Mouse (Mus musculus) forebrain, postnatal 0 days (tissue): ENCODE measurements around the gene Ube2k. TPM values are rescaled to one million over a fixed set of nuclear protein-coding genes. Genes with fewer than 3 reads are reported as not detected.

Experiments used
- ATAC-seq: fragments of 200-750 bp; cut with Nextera tagmentation; 2 replicates; pipeline ENCODE4 v1.8.0; 2017; ENCODE audit warnings: mild to moderate bottlenecking, moderate library complexity
- DNase-seq: peaks from one replicate; pipeline ENCODE4 v3.0.0-alpha.2; 2015
- H3K27ac ChIP-seq: fragments of 300-500 bp; sonication (generic); 2 replicates; pipeline ENCODE4 v1.5.1; 2014; ENCODE audit warnings: low read depth, mild to moderate bottlenecking, antibody characterized with exemption, low read length, moderate library complexity, mixed read lengths
- H3K27me3 ChIP-seq: fragments of 300-500 bp; sonication (generic); 2 replicates; pipeline ENCODE4 v1.6.1; 2014; ENCODE audit warnings: mild to moderate bottlenecking, low read length, mixed read lengths; ENCODE audit not compliant: insufficient read depth
- H3K36me3 ChIP-seq: fragments of 300-500 bp; sonication (generic); 2 replicates; pipeline ENCODE4 v1.6.1; 2014; ENCODE audit warnings: mild to moderate bottlenecking, moderate library complexity; ENCODE audit not compliant: insufficient read depth
- H3K4me1 ChIP-seq: fragments of 300-500 bp; sonication (generic); 2 replicates; pipeline ENCODE4 v1.6.1; 2014; ENCODE audit warnings: antibody characterized with exemption; ENCODE audit not compliant: insufficient read depth
- H3K4me2 ChIP-seq: fragments of 300-500 bp; sonication (generic); 2 replicates; pipeline ENCODE4 v1.6.1; 2014; ENCODE audit warnings: low read depth, mild to moderate bottlenecking, moderate library complexity
- H3K4me3 ChIP-seq: fragments of 300-500 bp; sonication (generic); 2 replicates; pipeline ENCODE4 v1.5.1; 2014; ENCODE audit warnings: low read depth, low read length, mixed read lengths
- H3K9ac ChIP-seq: fragments of 300-500 bp; sonication (generic); 2 replicates; pipeline ENCODE4 v1.6.1; 2014; ENCODE audit warnings: mild to moderate bottlenecking
- H3K9me3 ChIP-seq: fragments of 300-500 bp; sonication (generic); 2 replicates; pipeline ENCODE4 v1.6.1; 2016; ENCODE audit warnings: low read length
- CTCF ChIP-seq: sonication (generic); IDR thresholded peaks from 2 replicates; pipeline ENCODE4 v1.5.1; 2016; ENCODE audit warnings: antibody characterized with exemption, control low read depth, low read depth
- WGBS: fragments of 180-500 bp; shearing (Covaris S2); extraction: QIAGEN DNeasy Blood & Tissue Kit; methylation state at CpG from one replicate; pipeline ENCODE4 v1.1.7; 2014; 5-methylcytosine and 5-hydroxymethylcytosine counted together
- polyA plus RNA-seq: library from polyadenylated mRNA; unstranded; fragments of >200 nt; fragmentation: Nextera tagmentation; extraction: Ambion mirVana; gene quantifications from 2 replicates; pipeline ENCODE4 v1.2.1, GENCODE M21; 2015
- total RNA-seq: library from RNA; depleted of rRNA; stranded (reverse); fragments of >200 nt; gene quantifications from 2 replicates; pipeline ENCODE4 v1.2.3, GENCODE M21; 2014

The Ube2k gene
- total and polyA plus RNA-seq, 2 experiments from 2014 or later, result 55.8 to 207 TPM

DNA sequence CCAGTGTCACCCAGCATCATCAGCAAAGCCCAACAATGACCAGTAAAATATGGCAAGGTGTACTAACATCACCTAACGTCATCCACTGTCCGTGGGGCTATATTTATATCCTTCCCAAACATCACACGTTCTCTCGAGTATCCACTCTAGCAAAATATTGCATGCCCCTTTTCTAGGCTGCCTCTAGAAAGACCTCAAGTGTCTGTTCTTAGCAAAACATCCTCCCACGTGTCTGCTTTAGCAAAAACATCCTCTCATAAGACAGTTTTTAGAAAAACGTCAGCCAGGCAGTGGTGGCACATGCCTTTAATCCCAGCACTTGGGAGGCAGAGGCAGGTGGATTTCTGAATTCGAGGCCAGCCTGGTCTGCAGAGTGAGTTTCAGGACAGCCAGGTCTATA lies 36.8 kb upstream of the Ube2k start:
- Histone ChIP-seq H3K9me3 (no peaks in the 10 kb centered on the region), H3K4me1 (no peaks in the 10 kb centered on the region), H3K27ac (no peak overlapping the region), H3K9ac (no peak overlapping the region), H3K4me3 (no peak overlapping the region), H3K36me3 (no peaks in the 10 kb centered on the region), H3K27me3 (no peaks in the 10 kb centered on the region), H3K4me2 (no peak overlapping the region)
- TF ChIP-seq CTCF, result no peak
- DNase-seq, result no peak
- ATAC-seq, result no peak
- 85% methylated on average over 7 of the region's 7 CpGs for WGBS

DNA sequence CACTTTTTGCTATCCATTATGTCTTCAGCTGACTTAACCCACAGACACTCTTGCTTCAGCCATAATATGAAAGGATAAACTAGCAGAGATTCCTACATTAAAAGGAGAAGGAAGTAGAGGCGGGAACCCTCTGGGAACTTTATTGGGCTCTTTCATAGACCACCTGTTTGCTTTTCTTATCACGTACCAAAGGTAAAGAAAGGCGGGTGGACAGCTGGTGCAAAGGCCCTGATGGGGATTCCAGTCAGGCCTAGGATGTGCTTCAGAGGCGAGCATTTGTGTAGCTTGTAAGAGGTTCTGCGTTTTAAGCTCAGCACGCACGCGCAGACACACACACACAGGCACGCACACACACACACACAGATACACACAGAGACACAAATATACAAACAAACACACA lies 35.6 kb upstream of the Ube2k start:
- ATAC-seq, result no peak
- H3K4me1 ChIP-seq, result no peaks in the 10 kb centered on the region
- WGBS, result 95% methylated on average over 9 of the region's 9 CpGs
- H3K9me3 ChIP-seq, result no peaks in the 10 kb centered on the region
- no peak overlapping the region for H3K9ac ChIP-seq
- no peak for TF ChIP-seq CTCF
- H3K4me3 ChIP-seq, result no peak overlapping the region
- H3K36me3 ChIP-seq, result no peaks in the 10 kb centered on the region
- no peak overlapping the region for H3K4me2 ChIP-seq
- DNase-seq, result no peak
- no peaks in the 10 kb centered on the region for H3K27me3 ChIP-seq
- no peak overlapping the region for H3K27ac ChIP-seq

DNA sequence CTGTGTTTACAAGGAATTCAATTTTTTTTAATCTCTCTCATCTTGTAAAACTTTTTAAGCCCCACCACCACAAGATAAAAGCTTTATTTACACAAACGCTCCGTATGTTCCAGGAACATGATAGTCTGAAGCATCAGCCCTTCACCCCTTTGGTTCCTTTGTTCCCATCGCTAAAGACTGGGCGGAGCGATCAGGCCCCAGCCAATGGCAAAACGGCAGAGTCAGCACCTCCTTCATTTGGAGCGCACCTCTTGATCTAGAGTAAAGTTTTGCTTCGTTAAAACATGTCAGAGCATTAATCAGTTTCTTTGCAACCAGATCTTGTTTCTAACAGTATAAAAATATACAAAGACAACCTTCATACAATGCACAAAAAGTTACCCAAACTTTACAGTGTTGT lies 31.2 kb upstream of the Ube2k start:
- Histone ChIP-seq H3K9ac (no peak overlapping the region), H3K36me3 (no peaks in the 10 kb centered on the region), H3K9me3 (no peaks in the 10 kb centered on the region), H3K4me3 (no peak overlapping the region), H3K4me1 (no peaks in the 10 kb centered on the region), H3K4me2 (0 out of 2 replicates have a peak overlapping the region, but pooled peaks have one; percentile 8), H3K27me3 (no peaks in the 10 kb centered on the region), H3K27ac (no peak overlapping the region)
- ATAC-seq (no peak), DNase-seq (no peak)
- no peak for TF ChIP-seq CTCF
- 8% methylated on average over 8 of the region's 8 CpGs for WGBS

DNA sequence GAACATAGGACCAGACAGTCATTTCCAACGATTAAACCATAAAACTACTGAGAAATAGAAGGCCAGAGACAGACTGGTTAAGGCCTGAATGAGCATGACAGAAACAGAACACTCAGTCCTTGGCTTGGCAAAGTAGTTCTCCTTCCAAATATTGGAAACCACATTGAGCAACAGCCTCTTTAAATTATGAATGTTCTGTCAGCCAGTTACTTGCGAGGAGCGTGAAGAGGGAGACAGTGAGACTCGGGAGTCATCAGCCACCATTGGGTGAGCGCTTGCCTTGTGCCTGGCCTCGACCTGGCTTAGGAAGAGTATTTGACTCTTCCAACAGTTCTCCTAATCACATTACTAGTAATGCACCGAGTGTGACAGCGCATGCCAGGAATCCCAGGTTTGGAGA lies 28.6 kb upstream of the Ube2k start:
- H3K4me3 ChIP-seq, result no peak overlapping the region
- DNase-seq (no peak), ATAC-seq (no peak)
- H3K27ac ChIP-seq, result no peak overlapping the region
- H3K4me2 ChIP-seq, result no peak overlapping the region
- WGBS, result 84% methylated on average over 8 of the region's 8 CpGs
- H3K36me3 ChIP-seq, result no peaks in the 10 kb centered on the region
- H3K4me1 ChIP-seq, result no peaks in the 10 kb centered on the region
- H3K9me3 ChIP-seq, result no peaks in the 10 kb centered on the region
- H3K9ac ChIP-seq, result no peak overlapping the region
- H3K27me3 ChIP-seq, result no peaks in the 10 kb centered on the region
- TF ChIP-seq CTCF, result no peak

DNA sequence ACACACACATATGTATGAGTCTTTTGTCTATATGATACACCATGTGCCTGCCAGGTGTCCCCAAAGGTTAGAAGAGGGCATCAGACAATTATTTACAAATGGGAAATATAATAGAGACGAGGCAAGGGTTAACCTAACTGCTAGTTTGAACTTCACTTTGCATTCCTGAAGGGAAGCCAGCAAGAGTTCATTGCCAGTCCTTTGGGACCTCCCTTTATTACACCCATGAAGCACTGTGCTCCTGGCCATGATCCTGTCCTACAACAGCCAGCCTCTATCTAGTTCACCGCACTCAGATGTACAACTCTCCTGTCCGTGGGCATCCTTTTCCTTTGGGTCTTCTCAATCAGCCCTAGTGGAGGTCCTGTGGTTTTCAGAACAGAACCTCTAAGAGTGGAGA lies 23.5 kb upstream of the Ube2k start:
- Histone ChIP-seq H3K9me3 (no peaks in the 10 kb centered on the region), H3K27ac (no peak overlapping the region), H3K4me1 (no peaks in the 10 kb centered on the region), H3K4me3 (no peak overlapping the region), H3K9ac (no peak overlapping the region), H3K4me2 (no peak overlapping the region), H3K27me3 (no peaks in the 10 kb centered on the region), H3K36me3 (no peaks in the 10 kb centered on the region)
- TF ChIP-seq CTCF, result no peak
- no peak for DNase-seq
- ATAC-seq, result no peak
- 90% methylated on average over 3 of the region's 3 CpGs for WGBS

DNA sequence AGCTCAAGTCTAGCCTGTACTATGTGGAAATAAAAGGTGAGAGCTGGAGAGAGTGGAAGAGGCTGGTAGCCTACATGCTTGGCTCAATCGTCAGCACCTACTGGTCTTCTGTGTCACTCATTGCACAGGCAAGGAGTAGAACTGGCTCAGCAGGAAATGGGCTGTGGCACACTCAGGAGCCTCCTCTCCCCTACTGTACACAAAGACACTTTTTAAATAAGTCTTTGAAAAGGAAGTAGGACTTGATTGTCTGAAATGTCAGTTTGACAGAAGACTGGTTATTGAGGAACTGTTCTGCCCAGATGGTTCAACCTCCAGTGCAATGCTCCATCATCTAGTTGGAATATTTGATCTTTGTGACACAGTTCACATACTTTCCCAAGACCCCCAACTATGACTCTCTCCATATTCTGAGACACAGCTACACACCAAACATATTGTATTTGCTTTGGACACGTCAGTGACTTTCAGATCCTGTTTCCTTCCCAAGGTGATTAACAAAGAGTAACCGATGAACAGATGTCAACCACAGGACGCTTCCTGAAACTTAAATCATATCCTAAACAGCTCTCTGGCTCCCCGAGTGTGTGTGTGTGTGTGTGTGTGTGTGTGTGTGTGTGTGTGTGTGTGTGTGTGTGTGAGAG lies 22.3 kb upstream of the Ube2k start:
- ATAC-seq (no peak), DNase-seq (no peak)
- Histone ChIP-seq H3K9me3 (no peaks in the 10 kb centered on the region), H3K4me1 (no peaks in the 10 kb centered on the region), H3K4me3 (no peak overlapping the region), H3K36me3 (no peaks in the 10 kb centered on the region), H3K27me3 (no peaks in the 10 kb centered on the region), H3K27ac (no peak overlapping the region), H3K9ac (no peak overlapping the region), H3K4me2 (no peak overlapping the region)
- WGBS, result 77% methylated on average over 5 of the region's 5 CpGs
- no peak for TF ChIP-seq CTCF

DNA sequence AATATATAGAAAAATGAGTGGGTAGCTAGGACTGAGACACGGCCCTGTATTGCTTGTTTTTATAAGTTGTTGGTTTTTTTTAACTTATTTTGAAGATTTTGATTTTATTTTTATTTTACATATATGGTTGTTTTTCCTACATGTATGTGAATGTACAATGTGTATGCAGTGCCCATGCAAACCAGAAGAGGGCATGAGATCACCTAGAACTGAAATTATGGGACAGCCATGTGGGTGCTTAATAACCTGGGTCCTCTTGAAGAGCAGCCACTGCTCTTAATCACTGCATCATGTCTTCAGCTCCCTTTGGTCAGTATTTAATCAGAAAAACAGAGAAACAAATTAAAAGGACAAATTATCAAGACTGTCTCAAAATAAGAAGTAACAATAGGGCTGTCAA lies 15.2 kb upstream of the Ube2k start:
- Histone ChIP-seq H3K36me3 (no peaks in the 10 kb centered on the region), H3K27ac (no peak overlapping the region), H3K4me2 (no peak overlapping the region), H3K9me3 (no peaks in the 10 kb centered on the region), H3K9ac (no peak overlapping the region), H3K27me3 (no peaks in the 10 kb centered on the region), H3K4me3 (no peak overlapping the region), H3K4me1 (no peaks in the 10 kb centered on the region)
- 81% methylated on average over 1 of the region's 1 CpGs for WGBS
- ATAC-seq, result no peak
- peak; percentile 61 for TF ChIP-seq CTCF
- no peak for DNase-seq
